ENCODE assay signal across 17 mouse cellular contexts in the genomic region with DNA sequence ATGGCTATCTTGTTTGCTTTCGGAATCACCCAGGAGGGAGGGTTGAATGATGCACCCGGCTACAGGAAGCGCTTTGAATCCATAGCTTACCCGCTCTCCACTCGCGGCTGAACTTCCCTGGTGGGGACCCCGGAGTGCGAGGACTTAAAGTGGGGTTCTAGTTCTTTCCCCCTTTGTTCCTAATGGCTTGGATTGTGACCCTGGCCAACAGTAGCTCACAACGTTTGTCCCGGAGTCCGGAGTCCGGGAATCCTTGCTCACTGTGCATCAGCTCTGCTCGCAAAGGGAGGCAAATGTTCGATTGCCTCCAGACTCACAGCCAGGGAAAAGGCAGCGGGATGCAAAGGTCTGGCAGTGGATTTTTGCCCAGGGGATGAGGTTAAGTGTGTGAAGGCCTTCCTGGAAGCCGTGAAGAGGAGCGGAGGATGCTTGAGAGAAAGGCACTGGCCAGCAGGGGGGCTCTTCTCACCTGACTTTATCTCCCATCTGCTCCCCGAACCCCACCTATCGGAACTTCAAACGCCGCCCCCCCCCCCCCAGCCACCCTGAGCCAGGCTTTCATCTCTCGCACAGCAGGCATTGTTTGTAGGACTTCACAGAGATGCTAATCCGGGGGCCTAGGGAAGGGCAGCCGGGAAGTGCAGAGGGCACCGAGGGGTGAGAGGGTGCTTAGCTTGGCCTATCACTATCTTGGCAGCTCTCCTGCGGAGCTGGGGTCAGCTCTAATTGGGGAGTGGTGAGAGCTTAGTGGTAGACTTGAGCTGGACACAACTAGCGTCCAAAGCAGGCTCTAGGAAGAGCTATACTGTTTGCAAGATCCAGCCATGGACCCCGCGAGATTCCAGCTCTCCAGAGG. TPM values are rescaled to one million over a fixed set of nuclear protein-coding genes. Genes with fewer than 3 reads are reported as not detected.
DNase-seq lines count a peak whose midpoint lies in the region; ATAC-seq lines count a peak whose summit lies in the region.
"Had no signal": no experiment of that assay in that cellular context is flagged by ENCODE, and none has a peak within 500 bp of the region (broad histone marks: within the 10 kb centered on the region; RNA-seq: fewer than 3 reads in every experiment).

No protein-coding gene starts in this region.

- H3K9ac ChIP-seq in midbrain, embryonic 11.5 days (ENCODE audit: low read length), result no peak overlapping the region
- no peak overlapping the region for H3K9ac ChIP-seq in midbrain, embryonic 15.5 days
- no peak overlapping the region for H3K9ac ChIP-seq in embryonic facial prominence, embryonic 13.5 days
- H3K9ac ChIP-seq in midbrain, embryonic 12.5 days (replicated peaks), result no peak overlapping the region
- H3K9ac ChIP-seq in neural tube, embryonic 15.5 days (replicated peaks), result no peak overlapping the region

- no peaks in the 10 kb centered on the region for H3K9me3 ChIP-seq in midbrain, embryonic 11.5 days (ENCODE audit: control insufficient read depth, low read length)
- H3K9me3 ChIP-seq in midbrain, embryonic 15.5 days, result no peaks in the 10 kb centered on the region
- no peaks in the 10 kb centered on the region for H3K9me3 ChIP-seq in embryonic facial prominence, embryonic 13.5 days
- H3K9me3 ChIP-seq in midbrain, embryonic 12.5 days, result no peaks in the 10 kb centered on the region
- H3K9me3 ChIP-seq in neural tube, embryonic 15.5 days (replicated peaks), result no peaks in the 10 kb centered on the region

- DNase-seq in midbrain, embryonic 11.5 days (ENCODE audit: low spot score, missing footprints), result peak; percentile 93
- no peak for DNase-seq in MN1 (ENCODE audit: low spot score)
- DNase-seq in gastrocnemius, postnatal 36 days, result no peak
- DNase-seq: adrenal gland, postnatal 14 days; cerebellum, adult 9-11 months; heart, postnatal 14 days; kidney, postnatal 14 days; lung, postnatal 14 days; right cerebral cortex, postnatal 25 days; thymus, adult 18-20 months had no signal

- peaks cover 30% of the 10 kb centered on the region for H3K4me1 ChIP-seq in midbrain, embryonic 11.5 days (ENCODE audit: control insufficient read depth, insufficient read depth, low read length)
- H3K4me1 ChIP-seq in midbrain, embryonic 15.5 days, result peaks cover 28% of the 10 kb centered on the region
- H3K4me1 ChIP-seq in embryonic facial prominence, embryonic 13.5 days, result peaks cover 25% of the 10 kb centered on the region
- H3K4me1 ChIP-seq in midbrain, embryonic 12.5 days, result peaks cover 45% of the 10 kb centered on the region
- H3K4me1 ChIP-seq in neural tube, embryonic 15.5 days, result peaks cover 44% of the 10 kb centered on the region

- no peaks in the 10 kb centered on the region for H3K36me3 ChIP-seq in midbrain, embryonic 11.5 days (ENCODE audit: control insufficient read depth, insufficient read depth, low read length)
- H3K36me3 ChIP-seq in midbrain, embryonic 15.5 days (replicated peaks), result no peaks in the 10 kb centered on the region
- H3K36me3 ChIP-seq in embryonic facial prominence, embryonic 13.5 days, result no peaks in the 10 kb centered on the region
- H3K36me3 ChIP-seq in midbrain, embryonic 12.5 days, result no peaks in the 10 kb centered on the region
- no peaks in the 10 kb centered on the region for H3K36me3 ChIP-seq in neural tube, embryonic 15.5 days

- peak overlapping the region; percentile 14 for H3K4me2 ChIP-seq in midbrain, embryonic 11.5 days
- H3K4me2 ChIP-seq in midbrain, embryonic 15.5 days, result no peak overlapping the region
- H3K4me2 ChIP-seq in embryonic facial prominence, embryonic 13.5 days, result peak overlapping the region; percentile 19; the same call in 1 of the 2 replicates
- H3K4me2 ChIP-seq in midbrain, embryonic 12.5 days (replicated peaks), result peak overlapping the region; percentile 19
- H3K4me2 ChIP-seq in neural tube, embryonic 15.5 days, result peak overlapping the region; percentile 17

- intact Hi-C loops in gastrocnemius, postnatal 36 days (cut with DNase I), result no loop called here

- no peak overlapping the region for H3K4me3 ChIP-seq in midbrain, embryonic 11.5 days (ENCODE audit: low read depth, low read length)
- H3K4me3 ChIP-seq in midbrain, embryonic 15.5 days, result no peak overlapping the region
- H3K4me3 ChIP-seq in embryonic facial prominence, embryonic 13.5 days, result no peak overlapping the region
- no peak overlapping the region for H3K4me3 ChIP-seq in midbrain, embryonic 12.5 days
- H3K4me3 ChIP-seq in neural tube, embryonic 15.5 days (replicated peaks), result no peak overlapping the region

- H3K27me3 ChIP-seq in midbrain, embryonic 11.5 days (ENCODE audit: control insufficient read depth, insufficient read depth, low read length), result peaks cover 97% of the 10 kb centered on the region
- peaks cover 79% of the 10 kb centered on the region for H3K27me3 ChIP-seq in midbrain, embryonic 15.5 days (replicated peaks)
- peaks cover 97% of the 10 kb centered on the region for H3K27me3 ChIP-seq in embryonic facial prominence, embryonic 13.5 days
- H3K27me3 ChIP-seq in midbrain, embryonic 12.5 days, result peaks cover 93% of the 10 kb centered on the region
- H3K27me3 ChIP-seq in neural tube, embryonic 15.5 days (replicated peaks), result peaks cover 80% of the 10 kb centered on the region

- no peak overlapping the region for H3K27ac ChIP-seq in midbrain, embryonic 11.5 days (ENCODE audit: low read depth, low read length)
- H3K27ac ChIP-seq in midbrain, embryonic 15.5 days, result no peak overlapping the region
- H3K27ac ChIP-seq in embryonic facial prominence, embryonic 13.5 days, result no peak overlapping the region
- no peak overlapping the region for H3K27ac ChIP-seq in midbrain, embryonic 12.5 days (replicated peaks)
- H3K27ac ChIP-seq in neural tube, embryonic 15.5 days (replicated peaks), result 0 out of 2 replicates have a peak overlapping the region, but pooled peaks have one; percentile 19

- ATAC-seq in midbrain, embryonic 11.5 days (ENCODE audit: low FRiP score), result no peak
- no peak for ATAC-seq in midbrain, embryonic 15.5 days (replicated peaks)
- ATAC-seq in embryonic facial prominence, embryonic 13.5 days (ENCODE audit: insufficient number of reproducible peaks, insufficient read depth, low FRiP score, low TSS enrichment, low read depth), result no peak
- no peak for ATAC-seq in midbrain, embryonic 12.5 days (ENCODE audit: low FRiP score, low read depth)
- no peak for ATAC-seq in neural tube, embryonic 15.5 days (ENCODE audit: low FRiP score)
- ATAC-seq in megakaryocyte, adult 5-6 weeks (ENCODE audit: poor library complexity, severe bottlenecking), result no peak
- ATAC-seq: forebrain, embryonic 14.5 days; intestine, embryonic 16.5 days had no signal

- WGBS in midbrain, embryonic 11.5 days, result under 1% methylated on average over 29 of the region's 29 CpGs
- 2% methylated on average over 28 of the region's 29 CpGs for WGBS in midbrain, embryonic 15.5 days
- WGBS in embryonic facial prominence, embryonic 13.5 days, result 1% methylated on average over 29 of the region's 29 CpGs
- 1% methylated on average over 28 of the region's 29 CpGs for WGBS in midbrain, embryonic 12.5 days
- 5% methylated on average over 29 of the region's 29 CpGs for WGBS in neural tube, embryonic 15.5 days

RNA-seq across cellular contexts. Expression of a gene that starts 4.7 kb away (rescaled TPM):
- 9.6 TPM in 2 replicates for polyA plus RNA-seq in midbrain, embryonic 11.5 days (2014; fragmentation: Nextera tagmentation; extraction: Ambion mirVana)
- polyA plus RNA-seq in midbrain, embryonic 15.5 days (2015; fragmentation: Nextera tagmentation; extraction: Ambion mirVana), result 18.4 and 23.8 TPM in 2 replicates
- polyA plus RNA-seq in embryonic facial prominence, embryonic 13.5 days (2015; fragmentation: Nextera tagmentation; extraction: Ambion mirVana), result 0.19 and 0.98 TPM in 2 replicates
- polyA plus RNA-seq in midbrain, embryonic 12.5 days (2016; fragmentation: Nextera tagmentation; extraction: Ambion mirVana), result 29.7 and 39.2 TPM in 2 replicates
- polyA plus RNA-seq in neural tube, embryonic 15.5 days (2015; fragmentation: Nextera tagmentation; extraction: Ambion mirVana), result 21.7 and 30.5 TPM in 2 replicates
- not detected in 2 replicates for total RNA-seq in megakaryocyte, adult 5-6 weeks (2015)
- total RNA-seq in megakaryocyte, adult 5-6 weeks (2017), result not detected in 2 replicates
- under 1 TPM; 0.20 to 0.35 TPM for total RNA-seq in gastrocnemius, postnatal 36 days (2021)
- total RNA-seq: adrenal gland, postnatal 14 days; heart, postnatal 14 days had no signal
